Mouse (Mus musculus) fibroblast of lung, adult 2 months (primary cell): ENCODE data around the gene Ferd3l.

Experiments used
- DNase-seq: peaks from one replicate; pipeline ENCODE4 v3.0.0-alpha.2; 2011; ENCODE audit warnings: low read depth

The Ferd3l gene

GRCm38 (mm10) chr12:33965661-33966360, 37.6 kb downstream of the Ferd3l start:
- DNase-seq: no peak

- DNase-seq: no peak
These were observed 38.5 kb downstream of the Ferd3l start for GRCm38 (mm10) chr12:33966490-33967415.

- DNase-seq: no peak
These were observed 39.3 kb downstream of the Ferd3l start for GRCm38 (mm10) chr12:33967514-33967913.

- no peak for DNase-seq
These were observed 40.0 kb downstream of the Ferd3l start for GRCm38 (mm10) chr12:33968041-33968897.

GRCm38 (mm10) chr12:33968898-33969178, 40.6 kb downstream of the Ferd3l start:
- DNase-seq: no peak
